Mouse (Mus musculus) activated CD4-positive, CD25-positive, alpha-beta regulatory T cell, adult 9 weeks (primary cell): ENCODE measurements around the gene B3gnt9. TPM values are rescaled to one million over a fixed set of nuclear protein-coding genes. Genes with fewer than 3 reads are reported as not detected.

Source experiments
- polyA plus RNA-seq: library from polyadenylated mRNA; unstranded; fragments of 100-300 nt; shearing (Covaris generic); gene quantifications from one replicate; pipeline ENCODE4 v1.2.1, GENCODE M21; 2017

The B3gnt9 gene
- polyA plus RNA-seq = 0.93 TPM

DNA sequence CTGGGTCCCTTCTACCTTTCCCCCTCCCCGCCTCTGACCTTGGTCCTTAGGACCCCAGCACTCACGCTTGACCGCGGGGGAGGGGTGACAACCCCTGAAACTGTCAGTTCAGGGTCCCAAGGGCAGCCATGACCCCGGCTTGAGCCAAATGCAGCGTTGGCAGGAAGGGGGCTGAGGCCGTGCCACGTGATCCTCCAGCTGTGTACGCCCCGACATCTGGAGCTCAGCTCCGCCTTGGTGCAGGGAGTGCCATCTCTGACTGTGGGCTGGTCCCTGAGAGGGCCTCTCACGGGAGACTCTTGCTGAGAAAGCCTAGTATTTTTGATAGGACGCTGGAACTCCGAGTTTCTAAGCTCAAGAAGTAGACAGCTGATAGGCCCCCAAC, at the start of gene B3gnt9:
Gene B3gnt9, minus strand, starts transcription at position 188 of the 385 bp plus-strand sequence.

DNA sequence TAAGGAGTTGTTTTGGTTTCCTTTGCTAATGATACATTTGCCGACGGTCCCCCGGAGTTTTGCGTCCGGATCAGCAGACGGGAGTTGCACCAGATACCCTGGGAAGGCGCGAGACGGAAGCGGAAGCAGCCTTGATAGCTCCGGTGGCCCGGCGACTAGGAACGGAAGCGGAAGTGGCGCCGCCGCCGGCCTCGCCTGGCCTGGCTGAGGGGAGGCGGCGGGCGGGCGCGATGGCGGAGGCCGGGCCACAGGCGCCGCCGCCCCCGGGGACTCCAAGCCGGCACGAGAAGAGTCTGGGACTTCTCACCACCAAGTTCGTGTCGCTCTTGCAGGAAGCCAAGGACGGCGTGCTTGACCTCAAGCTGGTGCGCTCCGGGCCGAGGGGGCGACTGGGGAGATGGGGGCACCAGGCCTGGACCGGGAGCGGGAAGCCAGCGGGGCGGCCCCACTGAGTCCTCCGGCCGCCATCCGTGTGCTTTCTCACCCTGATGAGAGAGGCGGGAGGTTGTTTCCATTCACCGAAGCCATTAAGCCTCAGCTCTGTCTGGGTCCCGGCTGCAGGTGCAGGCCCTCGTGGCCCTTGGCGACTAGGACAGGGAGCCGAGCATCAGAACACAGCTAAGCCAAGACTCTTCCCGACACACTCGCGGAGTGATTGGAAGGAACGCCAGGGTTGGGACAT, 42.7 kb upstream of the B3gnt9 start, which contains the start of gene E2f4:
Gene E2f4, plus strand, starts transcription at position 153 of the 682 bp plus-strand sequence.

DNA sequence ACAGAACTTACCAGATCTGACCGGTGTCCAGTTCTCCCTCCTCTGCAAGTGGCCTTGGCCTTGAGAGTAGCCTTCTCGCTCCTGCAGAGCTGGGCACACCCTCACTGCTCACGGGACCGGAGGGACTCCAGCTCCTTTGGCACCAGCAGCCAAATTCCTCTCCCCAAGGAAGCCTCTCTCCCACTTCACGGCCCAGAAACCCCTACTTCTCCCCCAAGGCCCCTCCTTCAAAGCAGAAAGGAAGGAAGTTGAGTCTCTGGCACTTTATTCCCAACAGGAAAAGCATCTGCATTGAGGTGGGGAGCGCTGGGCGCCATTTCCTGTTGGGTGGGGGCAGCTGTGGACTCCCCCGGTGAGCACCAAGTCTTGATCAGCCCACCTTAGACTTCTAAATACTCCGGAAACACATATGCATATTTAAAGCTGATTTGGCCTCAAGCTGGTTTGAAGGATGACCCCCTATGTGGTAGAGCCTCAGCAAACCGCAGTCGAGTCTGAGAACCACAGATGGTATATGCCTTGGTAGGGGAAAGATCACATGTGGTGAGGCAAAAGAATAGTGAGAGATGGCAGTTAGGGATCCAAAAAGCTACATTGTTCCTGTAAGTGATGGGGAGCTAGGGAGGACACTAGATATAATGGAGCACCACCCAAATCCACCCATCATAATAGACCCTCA, 41.1 kb upstream of the B3gnt9 start, which contains the start of gene Exoc3l:
Gene Exoc3l, minus strand, starts transcription at position 207 of the 679 bp plus-strand sequence.

DNA sequence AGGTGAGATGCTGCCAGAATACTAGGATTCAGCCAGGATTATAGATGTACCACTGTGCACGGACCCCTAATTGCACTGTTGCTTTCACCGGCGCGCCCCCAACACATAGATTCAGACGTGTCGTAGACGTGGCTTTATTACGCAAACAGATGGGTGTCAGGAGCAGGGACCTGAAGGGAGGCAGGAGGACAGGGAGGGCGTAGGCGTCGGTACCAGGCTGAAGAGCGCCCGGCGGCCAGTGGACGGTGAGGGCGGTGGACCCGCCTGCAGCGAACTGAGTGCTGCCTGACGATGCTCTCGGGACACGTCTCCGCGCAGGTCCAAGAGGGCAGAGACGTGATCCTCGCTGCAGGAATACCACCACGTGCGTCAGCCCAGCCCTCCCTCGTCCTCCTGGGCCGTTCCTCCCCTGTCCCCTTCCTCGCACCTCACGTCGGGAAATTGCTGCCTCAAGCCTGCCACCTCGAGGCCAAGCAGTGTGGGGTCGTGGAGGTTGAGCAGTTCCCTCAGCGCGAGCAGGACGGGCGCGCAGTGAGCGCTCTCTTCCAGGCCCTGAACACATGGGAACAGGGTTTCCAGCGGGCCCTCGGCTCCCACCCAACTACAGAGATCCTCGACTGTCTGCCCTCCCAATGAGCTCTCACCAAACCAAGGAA, 35.0 kb upstream of the B3gnt9 start, which contains the start of gene 4931428F04Rik:
Gene 4931428F04Rik, minus strand, starts transcription at position 60 of the 656 bp plus-strand sequence.

DNA sequence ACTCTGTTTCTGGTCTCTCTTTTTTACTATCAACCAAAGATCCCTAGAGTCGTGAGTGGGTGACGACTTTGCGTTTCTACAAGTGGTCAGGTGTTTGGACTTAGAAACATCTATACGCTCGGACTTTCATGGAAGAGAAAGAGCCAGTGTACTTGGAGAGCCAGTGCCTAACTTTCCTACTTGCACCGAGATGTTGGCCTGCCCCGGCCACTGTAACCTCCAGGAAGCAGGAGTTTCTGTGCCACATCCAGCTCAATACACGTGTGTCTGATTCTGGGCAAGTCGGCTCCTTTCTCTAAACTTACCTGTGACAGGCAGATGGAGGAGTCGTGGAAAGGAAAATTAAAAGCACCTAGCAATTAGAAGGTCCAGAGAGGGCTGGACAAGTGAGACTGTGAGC, 20.9 kb upstream of the B3gnt9 start, which contains the start of gene Nol3:
Gene Nol3, plus strand, starts transcription at position 301 of the 400 bp plus-strand sequence.

DNA sequence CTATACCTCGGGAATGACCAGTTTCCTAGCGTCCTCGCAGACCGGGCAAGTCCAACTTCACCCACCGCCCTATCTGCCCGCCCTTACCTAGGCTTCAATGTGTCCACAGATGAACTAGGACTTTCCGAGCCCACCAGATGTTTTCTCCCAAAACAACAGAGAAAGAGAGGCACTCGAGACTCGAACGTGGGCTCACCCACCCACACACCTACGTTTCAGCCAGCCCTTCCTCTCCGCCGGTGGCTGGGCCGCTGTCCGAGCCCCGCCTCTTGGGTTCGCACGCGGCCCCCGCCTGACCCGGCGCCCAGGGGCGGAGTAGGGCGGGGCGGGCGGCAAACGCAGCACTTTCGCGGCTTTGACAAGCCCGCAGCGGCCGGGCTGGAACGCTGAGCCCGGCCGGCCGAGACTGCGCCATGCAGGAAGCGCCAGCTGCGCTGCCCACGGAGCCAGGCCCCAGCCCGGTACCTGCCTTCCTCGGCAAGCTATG, 14.6 kb upstream of the B3gnt9 start, which contains the start of gene Hsf4:
Gene Hsf4, plus strand, starts transcription at position 341 of the 487 bp plus-strand sequence.

DNA sequence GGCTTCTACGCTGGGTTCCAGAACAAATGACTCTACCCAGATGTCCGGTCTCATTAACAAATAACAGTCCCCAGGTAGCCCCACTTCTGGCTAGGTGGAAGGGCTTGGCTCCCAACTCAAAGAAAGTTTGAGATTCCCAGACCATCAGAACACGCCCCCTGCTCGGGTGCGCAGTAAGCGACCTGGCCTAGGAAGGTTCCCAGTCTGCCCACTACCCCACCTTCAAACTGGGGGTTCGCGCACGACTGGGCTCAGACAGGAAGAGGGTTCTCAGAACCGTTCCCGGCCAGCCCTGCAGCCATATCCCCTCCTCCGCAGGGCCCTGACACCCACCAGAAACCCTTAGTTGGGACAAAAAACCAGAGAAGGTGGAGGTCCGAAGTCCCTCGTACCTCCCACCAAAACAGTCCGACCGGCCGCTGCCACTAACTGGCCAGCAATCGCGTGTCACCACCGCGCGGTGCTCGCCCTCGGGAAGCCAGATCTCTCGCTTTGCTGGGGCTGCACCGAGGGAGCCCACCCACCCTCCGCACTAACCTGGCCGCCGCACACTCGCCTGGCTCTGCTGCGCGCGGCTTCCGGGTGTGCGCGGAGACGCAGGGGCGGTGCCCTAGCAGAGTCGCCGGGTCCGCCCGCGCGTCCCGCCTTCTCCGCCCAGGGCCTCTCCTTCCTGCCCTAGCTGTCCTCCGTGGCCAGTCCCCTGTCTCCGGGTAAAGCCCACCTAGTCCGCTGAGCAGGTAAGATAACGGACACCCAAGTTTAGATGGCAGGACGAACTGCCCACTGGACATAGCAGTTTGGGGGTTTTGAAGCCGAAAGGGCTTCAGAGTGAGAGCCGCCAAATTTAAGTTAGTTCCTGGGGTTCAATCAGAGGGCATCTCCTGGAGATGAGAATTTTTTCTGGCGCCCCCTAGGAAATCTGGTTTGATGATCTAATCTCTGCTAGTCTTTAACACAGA, 9.3 kb upstream of the B3gnt9 start, which contains the start of the genes Tradd and Fbxl8:
Gene Tradd, minus strand, starts transcription at position 586 of the 959 bp plus-strand sequence.
Gene Fbxl8, plus strand, starts transcription at position 625 of the 959 bp plus-strand sequence.

GRCm38 (mm10) chr8:105224413-105225271, 30.3 kb downstream of the B3gnt9 start, which contains the start of gene D230025D16Rik:
Gene D230025D16Rik, plus strand, starts transcription at chr8:105225145.

Other genes with a start within 250 kb of the B3gnt9 start
- gene Ces3a, start 206.6 kb downstream of the B3gnt9 start, polyA plus RNA-seq = not detected
- not detected for gene Ces3b, start 171.4 kb downstream of the B3gnt9 start, polyA plus RNA-seq
- gene Ces4a, start 123.4 kb downstream of the B3gnt9 start, polyA plus RNA-seq = not detected
- 27.3 TPM for gene Cbfb, start 84.5 kb downstream of the B3gnt9 start, polyA plus RNA-seq
- 30.6 TPM for gene D230025D16Rik, start 30.0 kb downstream of the B3gnt9 start, polyA plus RNA-seq
- 48.9 TPM for gene Tradd, start 9.5 kb upstream of the B3gnt9 start, polyA plus RNA-seq
- 23.4 TPM for gene Fbxl8, start 9.5 kb upstream of the B3gnt9 start, polyA plus RNA-seq
- 0.86 TPM for gene Hsf4, start 14.6 kb upstream of the B3gnt9 start, polyA plus RNA-seq
- not detected for gene Nol3, start 21.0 kb upstream of the B3gnt9 start, polyA plus RNA-seq
- 1.9 TPM for gene 4931428F04Rik, start 34.7 kb upstream of the B3gnt9 start, polyA plus RNA-seq
- gene Exoc3l, start 40.9 kb upstream of the B3gnt9 start, polyA plus RNA-seq = 2.1 TPM
- 82.3 TPM for gene E2f4, start 42.5 kb upstream of the B3gnt9 start, polyA plus RNA-seq
- gene Elmo3, start 50.4 kb upstream of the B3gnt9 start, polyA plus RNA-seq = 8.1 TPM
- 2.6 TPM for gene Lrrc29, start 71.1 kb upstream of the B3gnt9 start, polyA plus RNA-seq
- gene Tmem208, start 71.2 kb upstream of the B3gnt9 start, polyA plus RNA-seq = 151 TPM
- 1.8 TPM for gene Fhod1, start 92.8 kb upstream of the B3gnt9 start, polyA plus RNA-seq
- 0.59 TPM for gene Slc9a5, start 93.7 kb upstream of the B3gnt9 start, polyA plus RNA-seq
- gene Plekhg4, start 118.1 kb upstream of the B3gnt9 start, polyA plus RNA-seq = not detected
- not detected for gene Kctd19, start 158.3 kb upstream of the B3gnt9 start, polyA plus RNA-seq
- not detected for gene Lrrc36, start 158.4 kb upstream of the B3gnt9 start, polyA plus RNA-seq
- gene Tppp3, start 216.4 kb upstream of the B3gnt9 start, polyA plus RNA-seq = 1.3 TPM
- 2.2 TPM for gene Zdhhc1, start 241.7 kb upstream of the B3gnt9 start, polyA plus RNA-seq